Mouse (Mus musculus) hindbrain, embryonic 10.5 days (tissue): ENCODE measurements around the gene Ccdc51. TPM values are rescaled to one million over a fixed set of nuclear protein-coding genes. Genes with fewer than 3 reads are reported as not detected.
A peak's percentile ranks its signal among the peaks of the same experiment; 100 is the strongest.

Source experiments
- DNase-seq: peaks from one replicate; pipeline ENCODE4 v3.0.0-alpha.2; 2017; ENCODE audit warnings: low spot score
- H3K27ac ChIP-seq: fragments of 300-500 bp; sonication (generic); 2 replicates; pipeline ENCODE4 v1.5.1; 2016; ENCODE audit warnings: mild to moderate bottlenecking, moderate library complexity
- H3K27me3 ChIP-seq: fragments of 300-500 bp; sonication (generic); 2 replicates; pipeline ENCODE4 v1.6.1; 2016; ENCODE audit warnings: mild to moderate bottlenecking; ENCODE audit not compliant: poor library complexity, insufficient read depth, severe bottlenecking
- H3K36me3 ChIP-seq: fragments of 300-500 bp; sonication (generic); 2 replicates; pipeline ENCODE4 v1.6.1; 2016; ENCODE audit warnings: mild to moderate bottlenecking, moderate library complexity
- H3K4me1 ChIP-seq: fragments of 300-500 bp; sonication (generic); replicated peaks from 2 replicates; pipeline ENCODE4 v1.6.1; 2016; ENCODE audit warnings: mild to moderate bottlenecking
- H3K4me3 ChIP-seq: fragments of 300-500 bp; sonication (generic); 2 replicates; pipeline ENCODE4 v1.5.1; 2016; ENCODE audit warnings: mild to moderate bottlenecking, moderate library complexity
- H3K9me3 ChIP-seq: fragments of 300-500 bp; sonication (generic); 2 replicates; pipeline ENCODE4 v1.6.1; 2016; ENCODE audit warnings: mild to moderate bottlenecking, moderate library complexity
- WGBS: fragments of 180-500 bp; shearing (Covaris S2); methylation state at CpG from one replicate; pipeline ENCODE4 v1.1.7; 2016; 5-methylcytosine and 5-hydroxymethylcytosine counted together
- polyA plus RNA-seq: library from polyadenylated mRNA; unstranded; fragments of >200 nt; fragmentation: Nextera tagmentation; extraction: Ambion mirVana; gene quantifications from 2 replicates; pipeline ENCODE4 v1.2.1, GENCODE M21; 2016

The Ccdc51 gene
- polyA plus RNA-seq, 1 experiment from 2014 or later, result 16.1 TPM

GRCm38 (mm10) chr9:109094553-109095136, 12.4 kb downstream of the Ccdc51 start:
- Histone ChIP-seq H3K27me3 (peaks cover 17% of the 10 kb centered on the region), H3K36me3 (peaks cover 53% of the 10 kb centered on the region), H3K4me3 (peak overlapping the region; percentile 83), H3K4me1 (peaks cover 77% of the 10 kb centered on the region), H3K9me3 (no peaks in the 10 kb centered on the region), H3K27ac (peak overlapping the region; percentile 98)
- WGBS, result 1% methylated on average over 21 of the region's 21 CpGs
- DNase-seq, result peak; percentile 66

DNA sequence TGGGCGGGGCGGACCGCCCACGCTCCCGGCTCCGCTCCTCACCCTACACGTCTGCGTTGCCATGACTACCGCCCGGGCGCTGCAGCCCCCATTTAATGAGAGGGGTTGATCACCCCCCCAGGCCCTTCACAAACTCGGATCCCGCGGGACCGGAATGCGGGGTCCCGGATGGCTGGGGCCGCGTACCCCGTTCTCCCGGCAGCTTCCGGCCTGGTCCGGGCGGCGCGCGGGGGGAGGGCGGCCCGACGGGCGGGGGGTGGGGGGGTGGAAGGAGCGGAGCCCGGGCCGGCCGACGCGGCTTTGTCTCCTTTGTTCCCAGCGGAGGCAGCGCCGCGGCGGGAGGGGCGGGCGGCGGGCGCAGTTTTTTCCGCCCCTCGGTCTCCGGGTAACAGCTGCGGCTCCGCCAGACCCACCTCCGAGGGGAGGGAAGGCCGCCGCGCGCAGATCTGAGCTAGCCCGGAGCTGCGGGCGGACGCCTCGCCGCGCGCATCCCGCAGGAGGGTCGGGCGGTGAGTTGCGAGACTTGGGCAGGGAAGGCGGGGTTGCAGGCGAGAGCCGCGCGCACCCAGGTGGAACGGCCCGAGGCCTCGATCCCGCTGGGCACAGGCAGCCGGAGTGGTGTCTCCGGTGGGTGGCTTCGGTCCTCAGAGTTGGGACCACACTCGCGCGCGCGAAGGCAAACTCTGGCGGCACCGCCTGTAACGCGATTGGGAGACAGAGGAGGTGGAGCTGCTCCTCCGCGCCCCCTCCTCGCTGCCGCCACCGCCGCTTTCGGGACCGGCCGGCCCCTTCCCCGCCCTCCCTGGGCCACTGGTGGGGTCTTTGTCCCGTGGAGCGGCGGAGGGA, 13.1 kb downstream of the Ccdc51 start, which contains the start of gene Plxnb1:
TSS of gene Plxnb1 (plus strand) at position 253 of the 846 bp plus-strand sequence.
- WGBS, result under 1% methylated on average over 102 of the region's 102 CpGs
- Histone ChIP-seq H3K27me3 (peaks cover 17% of the 10 kb centered on the region), H3K4me3 (peak within 1 kb of the TSS; percentile 83), H3K9me3 (no peaks in the 10 kb centered on the region), H3K27ac (peak within 1 kb of the TSS; percentile 98), H3K4me1 (peaks cover 72% of the 10 kb centered on the region), H3K36me3 (peaks cover 53% of the 10 kb centered on the region)
- peak; percentile 87 for DNase-seq

GRCm38 (mm10) chr9:109096251-109096661, 14.0 kb downstream of the Ccdc51 start:
- Histone ChIP-seq H3K36me3 (peaks cover 53% of the 10 kb centered on the region), H3K27me3 (peaks cover 8% of the 10 kb centered on the region), H3K4me3 (peak overlapping the region; percentile 83), H3K27ac (peak overlapping the region; percentile 98), H3K4me1 (peaks cover 67% of the 10 kb centered on the region), H3K9me3 (no peaks in the 10 kb centered on the region)
- WGBS, result 23% methylated on average over 9 of the region's 9 CpGs
- peak; percentile 50 for DNase-seq

DNA sequence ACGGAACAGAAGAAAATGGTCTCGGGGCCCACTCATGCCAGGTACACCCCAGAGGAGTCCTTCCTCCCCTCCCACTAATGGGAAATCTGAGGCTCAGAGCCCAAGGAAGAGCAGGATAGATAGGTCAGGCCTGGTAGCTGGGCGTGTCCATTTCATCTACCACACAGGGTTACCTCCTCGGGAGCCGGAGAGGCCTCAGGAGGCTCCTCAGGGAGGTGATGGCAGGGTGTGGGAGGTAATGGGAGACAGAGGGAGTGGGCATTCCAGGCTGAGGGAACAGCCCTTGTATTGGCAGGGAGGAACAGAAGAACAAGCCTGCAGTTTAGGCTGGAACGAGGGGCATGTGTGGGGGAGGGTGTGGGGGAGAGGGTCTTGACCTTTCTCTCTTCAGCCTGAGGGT, 14.6 kb downstream of the Ccdc51 start:
- peaks cover 65% of the 10 kb centered on the region for H3K4me1 ChIP-seq
- no peak for DNase-seq
- peaks cover 2% of the 10 kb centered on the region for H3K27me3 ChIP-seq
- no peaks in the 10 kb centered on the region for H3K9me3 ChIP-seq
- H3K27ac ChIP-seq, result peak overlapping the region; percentile 98
- H3K4me3 ChIP-seq, result peak overlapping the region; percentile 83
- H3K36me3 ChIP-seq, result peaks cover 53% of the 10 kb centered on the region
- WGBS, result 20% methylated on average over 6 of the region's 6 CpGs

DNA sequence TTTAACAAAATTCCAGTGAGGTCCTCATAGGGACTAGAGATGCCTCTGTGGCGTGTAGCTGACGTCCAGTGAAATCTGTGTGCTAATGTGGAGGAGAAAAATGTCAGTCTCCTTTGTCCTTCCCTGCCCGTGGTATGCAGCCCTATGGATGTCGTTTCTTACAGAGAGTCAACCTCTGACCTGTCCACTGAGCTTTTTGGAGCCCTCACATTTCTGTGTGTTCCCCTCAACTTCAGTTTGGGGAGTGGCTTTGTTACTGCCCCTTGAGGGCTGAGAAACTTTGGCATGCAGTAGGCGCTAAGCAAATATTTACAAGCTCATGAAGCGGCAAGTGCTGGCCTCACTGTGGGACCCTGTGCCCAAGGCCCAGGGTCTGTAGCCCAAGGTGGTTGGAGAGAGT, 15.0 kb downstream of the Ccdc51 start:
- DNase-seq, result peak; percentile 39
- Histone ChIP-seq H3K27me3 (no peaks in the 10 kb centered on the region), H3K36me3 (peaks cover 53% of the 10 kb centered on the region), H3K4me3 (peak overlapping the region; percentile 83), H3K4me1 (peaks cover 63% of the 10 kb centered on the region), H3K9me3 (no peaks in the 10 kb centered on the region), H3K27ac (peak overlapping the region; percentile 98)
- WGBS, result 15% methylated on average over 6 of the region's 6 CpGs

DNA sequence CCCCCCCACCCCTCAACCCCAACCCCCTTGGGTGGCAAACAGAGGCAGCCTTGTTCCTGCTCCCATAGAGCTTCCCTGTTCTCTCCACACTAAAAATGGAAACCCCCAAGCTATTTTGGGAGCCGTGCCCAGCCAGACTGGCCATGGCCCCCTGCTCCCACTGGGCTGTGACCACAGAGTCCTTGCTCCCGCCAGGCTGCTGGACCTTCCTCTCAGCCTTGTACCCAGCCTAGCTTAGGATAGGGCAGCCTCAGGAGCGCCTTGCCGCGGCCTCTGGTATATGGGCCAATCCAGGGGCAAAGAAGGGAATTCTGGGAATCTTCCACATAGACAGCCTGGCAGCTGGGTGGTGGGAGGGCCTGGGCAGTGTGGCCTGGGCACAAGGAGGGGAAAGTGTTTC, 15.5 kb downstream of the Ccdc51 start:
- peak overlapping the region; percentile 98 for H3K27ac ChIP-seq
- no peaks in the 10 kb centered on the region for H3K27me3 ChIP-seq
- DNase-seq, result peak; percentile 24
- H3K4me1 ChIP-seq, result peaks cover 58% of the 10 kb centered on the region
- peak overlapping the region; percentile 83 for H3K4me3 ChIP-seq
- H3K9me3 ChIP-seq, result no peaks in the 10 kb centered on the region
- WGBS, result 67% methylated on average over 5 of the region's 5 CpGs
- H3K36me3 ChIP-seq, result peaks cover 53% of the 10 kb centered on the region

DNA sequence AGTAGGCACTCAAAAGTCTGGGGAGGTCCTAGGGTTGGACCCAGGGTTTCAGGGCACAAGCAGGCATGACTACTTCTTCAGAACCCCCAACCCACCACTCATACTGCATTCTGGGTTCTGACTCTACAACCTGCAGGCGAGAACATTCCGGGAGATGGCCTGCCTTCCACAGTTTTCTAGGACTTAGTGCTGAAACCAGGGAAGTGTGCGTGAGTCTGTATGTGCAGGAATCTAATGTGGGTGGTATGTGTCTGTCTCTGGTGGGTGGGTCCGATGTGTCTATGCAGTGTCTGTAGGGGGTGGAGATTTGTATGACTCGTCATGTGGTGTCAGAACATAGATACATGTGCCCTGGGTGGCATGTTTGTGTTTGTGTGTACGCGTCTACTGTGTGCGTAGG, 16.1 kb downstream of the Ccdc51 start:
- no peak for DNase-seq
- 90% methylated on average over 8 of the region's 8 CpGs for WGBS
- H3K4me1 ChIP-seq, result peaks cover 53% of the 10 kb centered on the region
- H3K9me3 ChIP-seq, result no peaks in the 10 kb centered on the region
- H3K4me3 ChIP-seq, result peak overlapping the region; percentile 83
- peak overlapping the region; percentile 98 for H3K27ac ChIP-seq
- peaks cover 53% of the 10 kb centered on the region for H3K36me3 ChIP-seq
- H3K27me3 ChIP-seq, result no peaks in the 10 kb centered on the region

DNA sequence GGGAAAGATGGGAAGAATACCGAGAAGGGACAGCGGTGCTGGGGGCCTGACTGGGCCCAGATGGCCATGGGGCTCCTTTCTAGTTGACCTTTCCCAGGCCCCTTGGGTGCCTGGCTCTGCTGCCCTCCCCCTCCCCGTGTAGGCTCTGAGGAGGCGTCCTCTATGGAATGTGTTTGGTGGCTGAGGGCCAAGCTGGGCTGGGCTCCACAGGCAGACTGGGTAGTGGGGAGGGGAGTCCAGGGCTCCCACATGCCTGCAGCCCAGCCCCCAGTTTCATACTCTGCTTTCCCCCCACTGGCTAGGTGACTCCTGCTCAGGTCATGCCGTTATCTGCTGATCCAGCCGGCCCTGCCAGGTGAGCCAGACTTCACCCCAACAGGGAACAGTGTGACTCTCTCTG, 16.7 kb downstream of the Ccdc51 start:
- Histone ChIP-seq H3K9me3 (no peaks in the 10 kb centered on the region), H3K36me3 (peaks cover 59% of the 10 kb centered on the region), H3K4me3 (peak overlapping the region; percentile 83), H3K27ac (peak overlapping the region; percentile 71), H3K27me3 (no peaks in the 10 kb centered on the region), H3K4me1 (peaks cover 47% of the 10 kb centered on the region)
- 61% methylated on average over 6 of the region's 6 CpGs for WGBS
- DNase-seq, result no peak

DNA sequence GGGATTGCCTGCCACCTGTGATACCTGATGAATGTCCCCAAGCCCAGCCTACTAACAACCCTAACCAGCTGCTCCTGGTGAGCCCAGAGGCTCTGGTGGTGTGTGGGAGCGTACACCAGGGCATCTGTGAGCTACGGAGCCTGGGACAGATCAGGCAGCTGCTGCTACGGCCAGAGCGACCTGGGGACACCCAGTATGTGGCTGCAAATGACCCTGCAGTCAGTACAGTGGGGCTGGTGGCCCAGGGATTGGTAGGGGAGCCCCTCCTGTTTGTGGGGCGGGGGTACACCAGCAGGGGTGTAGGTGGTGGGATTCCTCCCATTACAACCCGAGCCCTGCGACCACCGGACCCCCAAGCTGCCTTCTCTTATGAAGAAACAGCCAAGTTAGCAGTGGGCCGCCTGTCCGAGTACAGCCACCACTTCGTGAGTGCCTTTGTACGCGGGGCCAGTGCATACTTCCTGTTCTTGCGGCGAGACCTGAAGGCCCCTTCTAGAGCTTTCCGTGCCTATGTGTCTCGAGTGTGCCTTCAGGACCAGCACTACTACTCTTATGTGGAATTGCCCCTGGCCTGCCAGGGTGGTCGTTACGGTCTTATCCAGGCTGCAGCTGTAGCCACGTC, 18.1 kb downstream of the Ccdc51 start:
- Histone ChIP-seq H3K27ac (no peak overlapping the region), H3K27me3 (no peaks in the 10 kb centered on the region), H3K4me3 (no peak overlapping the region), H3K4me1 (peaks cover 44% of the 10 kb centered on the region), H3K36me3 (peaks cover 74% of the 10 kb centered on the region), H3K9me3 (no peaks in the 10 kb centered on the region)
- WGBS, result 93% methylated on average over 20 of the region's 20 CpGs
- no peak for DNase-seq

- H3K36me3 ChIP-seq, result peaks cover 90% of the 10 kb centered on the region
Measured at GRCm38 (mm10) chr9:109101933-109102445, 19.7 kb downstream of the Ccdc51 start.

DNA sequence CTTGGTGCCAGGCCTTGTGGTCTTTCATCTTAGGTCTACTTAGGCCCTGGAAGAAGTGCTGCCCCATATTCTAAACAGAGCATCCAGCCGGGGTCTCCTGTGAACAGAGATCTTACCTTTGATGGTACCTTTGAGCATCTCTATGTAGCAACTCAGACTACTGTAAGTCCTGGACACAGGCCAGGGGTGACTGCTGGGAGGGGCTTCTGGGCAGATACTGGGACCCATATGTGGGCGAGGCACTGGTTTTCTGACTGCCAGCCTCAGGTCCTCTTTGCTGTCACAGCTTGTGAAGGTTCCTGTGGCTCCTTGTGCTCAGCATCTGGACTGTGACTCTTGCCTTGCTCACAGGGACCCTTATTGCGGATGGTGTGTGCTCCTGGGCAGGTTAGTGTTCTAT, 20.2 kb downstream of the Ccdc51 start:
- H3K36me3 ChIP-seq, result peaks cover 95% of the 10 kb centered on the region
- no peaks in the 10 kb centered on the region for H3K27me3 ChIP-seq
- DNase-seq, result no peak
- no peak overlapping the region for H3K27ac ChIP-seq
- H3K9me3 ChIP-seq, result no peaks in the 10 kb centered on the region
- H3K4me1 ChIP-seq, result peaks cover 29% of the 10 kb centered on the region
- H3K4me3 ChIP-seq, result no peak overlapping the region
- 90% methylated on average over 3 of the region's 3 CpGs for WGBS

More at GRCm38 (mm10) chr9:109101933-109102445, 19.7 kb downstream of the Ccdc51 start:
- no peak for DNase-seq
- Histone ChIP-seq H3K4me1 (peaks cover 35% of the 10 kb centered on the region), H3K4me3 (no peak overlapping the region), H3K27me3 (no peaks in the 10 kb centered on the region), H3K27ac (no peak overlapping the region; the same call in 1 of the 2 replicates), H3K9me3 (no peaks in the 10 kb centered on the region)
- WGBS, result 93% methylated on average over 5 of the region's 5 CpGs

GRCm38 (mm10) chr9:109103250-109103649, 21.0 kb downstream of the Ccdc51 start:
- 85% methylated on average over 7 of the region's 7 CpGs for WGBS

More at GRCm38 (mm10) chr9:109103250-109103649, 21.0 kb downstream of the Ccdc51 start:
- Histone ChIP-seq H3K4me3 (no peak overlapping the region), H3K27ac (no peak overlapping the region), H3K9me3 (no peaks in the 10 kb centered on the region), H3K36me3 (peaks cover 98% of the 10 kb centered on the region), H3K27me3 (no peaks in the 10 kb centered on the region), H3K4me1 (peaks cover 22% of the 10 kb centered on the region)
- no peak for DNase-seq
